Mouse (Mus musculus) splenic B cell, adult 2 months (primary cell): ENCODE data around the gene Tab1.

ENCODE experiments used
- DNase-seq: peaks from one replicate; pipeline ENCODE4 v3.0.0-alpha.2; 2011; ENCODE audit warnings: low read depth, low spot score
- H3K27me3 ChIP-seq: 2 replicates; pipeline ENCODE4 v1.6.1; 2012; ENCODE audit warnings: mild to moderate bottlenecking, low read length, moderate library complexity, mixed read lengths; ENCODE audit not compliant: control insufficient read depth, poor library complexity, insufficient read depth, severe bottlenecking
- H3K36me3 ChIP-seq: 2 replicates; pipeline ENCODE4 v1.6.1; 2012; ENCODE audit warnings: mild to moderate bottlenecking, low read length, moderate library complexity, mixed read lengths; ENCODE audit not compliant: control insufficient read depth, poor library complexity, insufficient read depth, severe bottlenecking

Tab1 gene

DNA sequence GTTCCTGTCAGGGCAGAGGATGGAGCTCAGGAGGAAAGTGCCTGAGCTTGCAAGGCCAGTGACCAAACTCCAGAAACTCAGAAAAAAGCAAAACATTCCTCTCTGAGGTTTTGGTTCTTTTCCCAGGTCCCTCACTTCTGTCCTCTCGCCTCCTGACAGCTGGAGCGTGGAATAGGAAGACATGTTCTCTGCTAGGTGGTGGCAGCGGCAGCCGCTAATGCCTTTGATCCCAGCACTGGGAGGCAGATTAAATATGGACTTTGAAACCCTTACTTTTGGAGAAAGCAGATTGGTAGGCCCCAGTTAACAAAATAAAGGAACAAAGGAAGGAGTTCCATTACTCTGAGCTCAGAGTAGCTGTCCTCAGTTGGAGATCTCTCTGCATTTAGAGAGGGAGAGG lies 75.5 kb downstream of the Tab1 start:
- DNase-seq = no peak
- H3K27me3 ChIP-seq = no peaks in the 10 kb centered on the region
- H3K36me3 ChIP-seq = no peaks in the 10 kb centered on the region
